Mouse (Mus musculus) urinary bladder, postnatal 25 days (tissue): ENCODE results near the gene Ankrd65.

ENCODE experiments used
- DNase-seq: peaks from one replicate; pipeline ENCODE4 v3.0.0; 2022; ENCODE audit warnings: low spot score

Ankrd65 gene

DNA sequence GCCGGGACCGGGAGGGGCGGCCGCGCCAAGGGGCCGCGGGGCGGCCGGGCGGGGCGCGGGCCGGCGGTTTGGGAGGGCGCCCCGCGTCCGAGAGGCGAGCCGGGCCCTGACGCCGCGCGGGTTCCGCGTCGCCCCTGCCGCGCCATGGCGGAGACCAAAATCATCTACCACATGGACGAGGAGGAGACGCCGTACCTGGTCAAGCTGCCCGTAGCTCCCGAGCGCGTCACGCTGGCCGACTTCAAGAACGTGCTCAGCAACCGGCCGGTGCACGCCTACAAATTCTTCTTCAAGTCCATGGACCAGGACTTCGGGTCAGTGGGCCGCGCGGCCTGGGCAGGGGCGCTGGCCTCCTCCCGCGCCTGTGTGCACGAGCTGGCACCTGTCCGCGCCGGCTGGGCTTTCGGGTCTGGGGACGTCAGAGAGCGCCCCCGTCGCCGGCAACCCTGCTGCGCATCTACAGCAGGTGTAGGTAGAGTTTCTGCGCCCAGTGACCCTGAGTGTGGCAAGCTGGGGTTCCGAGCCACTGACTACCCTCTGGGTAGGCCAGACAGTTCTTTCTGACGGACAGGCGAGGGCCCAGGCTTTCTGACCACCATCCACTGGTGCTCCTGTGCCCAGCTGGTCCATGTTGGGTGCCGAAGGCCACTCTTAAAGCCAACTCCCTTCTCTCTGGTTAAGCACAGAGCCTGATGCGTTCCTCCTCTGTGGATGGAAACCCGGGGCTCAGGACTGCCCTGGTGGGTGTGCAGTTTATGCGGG is 57.5 kb downstream of the Ankrd65 start:
- DNase-seq, result peak; percentile 42

DNA sequence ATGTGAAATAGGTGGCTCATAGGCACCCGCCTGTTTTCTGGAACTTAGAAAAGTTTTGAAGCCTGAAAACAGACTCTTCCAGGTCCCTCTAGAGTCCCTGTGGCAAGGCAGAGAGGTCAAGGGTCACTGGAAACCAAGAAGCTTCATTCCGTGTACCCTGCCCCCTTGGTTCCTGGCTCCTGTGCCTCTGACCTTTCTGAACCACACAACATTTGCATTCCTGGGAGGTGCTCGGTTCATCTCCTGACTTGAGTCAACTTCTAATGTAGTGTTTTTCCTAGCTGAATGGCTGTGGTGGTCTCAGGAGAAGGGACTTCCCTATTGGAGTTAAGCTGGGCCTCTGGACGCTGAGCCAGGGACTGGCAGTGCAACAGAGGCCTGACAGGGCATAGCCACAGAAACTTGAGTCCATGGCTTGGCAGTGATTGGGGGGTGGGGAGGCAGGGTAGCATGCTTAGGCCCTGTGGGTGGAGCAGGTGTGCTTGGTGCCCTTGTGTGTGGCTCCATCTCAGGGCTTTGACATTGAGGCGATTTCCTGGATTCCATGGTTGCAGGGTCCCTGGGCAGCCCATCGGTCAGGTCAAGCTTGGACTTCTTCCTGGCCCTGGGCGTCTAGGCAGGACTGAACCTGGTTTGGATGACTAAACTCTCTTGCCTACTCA is 58.3 kb downstream of the Ankrd65 start:
- no peak for DNase-seq
